Mouse (Mus musculus) gastrocnemius, adult 8-10 months (tissue): ENCODE results near the gene Gpc6. TPM values are rescaled to one million over a fixed set of nuclear protein-coding genes. Genes with fewer than 3 reads are reported as not detected.

ENCODE experiments used
- DNase-seq, 2 experiments: peaks; one replicate each; pipeline ENCODE4 v3.0.0; 2022; ENCODE audit warnings: low spot score in 2 of 2
- total RNA-seq, 4 experiments: library from RNA; stranded (reverse); gene quantifications; 2 replicates each; pipeline ENCODE4 v1.2.4; 2022

The Gpc6 gene
- total RNA-seq, 4 experiments from 2014 or later: 1.1 to 3.0 (median 1.2) TPM

DNA sequence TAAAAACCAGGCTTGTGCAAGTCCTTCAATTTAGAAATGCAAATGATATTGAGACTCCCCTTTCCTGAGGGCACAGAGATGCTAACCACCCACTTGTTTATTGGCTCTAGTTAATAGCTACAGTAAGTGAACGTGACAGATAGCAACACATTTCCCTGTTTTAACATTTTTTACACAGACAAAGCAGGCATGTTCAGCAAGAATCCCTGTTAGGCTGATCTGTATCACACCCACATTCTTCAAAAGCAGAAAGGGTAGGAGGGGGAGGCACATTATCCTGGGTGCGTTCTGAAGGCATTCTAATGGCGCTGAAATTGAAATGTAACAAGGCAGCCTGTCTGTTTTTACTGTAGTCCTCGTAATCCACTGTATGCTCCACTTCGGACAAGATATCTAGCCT is 674.6 kb downstream of the Gpc6 start:
- DNase-seq: no peak

GRCm38 (mm10) chr14:117603837-117604236 is 678.7 kb downstream of the Gpc6 start:
- no peak for DNase-seq

- no peak for DNase-seq
Observed at GRCm38 (mm10) chr14:117605750-117606149, 680.6 kb downstream of the Gpc6 start.

GRCm38 (mm10) chr14:117611113-117611512 is 686.0 kb downstream of the Gpc6 start:
- DNase-seq: no peak

DNA sequence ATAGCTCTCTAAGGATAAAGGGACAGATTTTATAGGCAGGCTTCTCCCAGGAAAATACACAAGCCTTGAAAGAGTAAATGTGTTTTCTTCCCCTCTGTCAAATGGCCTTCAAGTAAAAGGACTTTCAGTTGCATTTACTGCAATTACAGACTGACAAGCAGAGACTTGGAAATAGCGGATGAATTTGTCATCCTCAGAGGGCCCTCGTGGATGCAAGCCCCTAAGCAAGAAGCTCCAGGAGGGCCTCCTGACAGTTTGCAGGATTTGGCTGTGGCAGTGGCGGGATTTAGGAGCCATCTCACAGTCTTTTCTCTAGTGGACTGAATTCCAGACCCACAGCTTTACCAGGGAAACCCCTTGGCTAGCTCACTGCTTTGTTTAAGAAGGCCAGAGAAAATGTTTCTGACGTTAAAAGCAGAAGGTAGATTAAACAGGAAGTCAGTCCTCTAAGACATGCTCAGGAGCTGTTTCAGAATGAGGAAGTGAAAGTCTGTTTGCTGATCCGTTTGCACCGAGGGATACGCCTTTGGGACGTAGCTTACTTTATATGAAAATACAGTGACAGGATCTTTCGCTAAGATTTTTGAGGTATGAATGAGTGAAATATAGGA is 700.1 kb downstream of the Gpc6 start:
- DNase-seq: no peak

DNA sequence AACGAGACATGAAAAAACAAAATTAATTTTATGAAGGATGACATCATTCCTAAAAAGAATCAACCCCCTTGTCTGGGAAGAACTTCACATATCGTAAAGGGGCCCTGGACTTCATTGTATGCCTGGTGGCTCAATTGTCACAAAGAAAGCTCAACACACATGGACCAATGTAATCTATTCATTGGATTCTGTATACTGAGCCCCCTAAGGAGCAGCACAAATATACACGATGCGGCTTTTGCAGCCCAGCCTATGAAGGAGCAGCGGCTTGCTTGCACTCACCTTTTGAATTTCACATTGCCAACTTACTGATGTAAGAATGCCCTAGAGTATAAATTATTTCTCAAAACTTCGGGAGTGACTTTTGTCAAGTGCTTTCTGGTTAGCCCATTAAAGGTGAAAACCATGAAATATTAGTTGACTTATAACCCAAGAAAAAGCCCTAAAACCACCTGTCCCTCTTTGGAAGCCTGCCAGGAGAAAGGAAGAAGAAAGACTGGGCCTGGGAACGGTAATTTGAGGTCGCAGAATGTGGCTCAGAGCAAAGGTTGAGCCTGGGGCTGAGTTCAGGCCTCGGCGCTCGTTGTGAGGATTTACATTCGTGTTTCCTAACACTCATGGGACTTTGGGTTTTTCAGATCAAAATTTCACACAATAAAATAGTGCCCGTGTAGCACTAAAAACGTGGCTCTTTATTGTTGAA is 709.3 kb downstream of the Gpc6 start:
- no peak for DNase-seq

DNA sequence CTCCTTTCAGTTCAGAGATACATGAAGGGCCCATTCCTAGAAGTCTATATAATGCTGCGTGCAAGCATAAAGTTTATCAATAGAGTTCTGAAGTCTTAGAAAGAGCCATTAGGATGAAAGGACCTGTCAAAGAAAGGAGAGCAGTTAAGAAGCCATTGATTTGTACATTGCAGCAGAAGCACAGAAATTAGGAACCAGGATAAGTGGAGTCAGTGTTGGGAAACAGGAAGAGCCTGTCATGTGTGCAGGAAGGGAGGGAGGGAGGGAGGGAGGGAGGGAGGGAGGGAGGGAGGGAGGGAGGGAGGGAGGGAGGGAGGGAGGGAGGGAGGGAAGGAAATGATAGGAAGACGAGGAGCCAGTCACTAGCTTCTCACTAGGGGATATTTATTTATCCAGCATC is 716.7 kb downstream of the Gpc6 start:
- no peak for DNase-seq

GRCm38 (mm10) chr14:117643069-117643468 is 718.0 kb downstream of the Gpc6 start:
- no peak for DNase-seq

DNA sequence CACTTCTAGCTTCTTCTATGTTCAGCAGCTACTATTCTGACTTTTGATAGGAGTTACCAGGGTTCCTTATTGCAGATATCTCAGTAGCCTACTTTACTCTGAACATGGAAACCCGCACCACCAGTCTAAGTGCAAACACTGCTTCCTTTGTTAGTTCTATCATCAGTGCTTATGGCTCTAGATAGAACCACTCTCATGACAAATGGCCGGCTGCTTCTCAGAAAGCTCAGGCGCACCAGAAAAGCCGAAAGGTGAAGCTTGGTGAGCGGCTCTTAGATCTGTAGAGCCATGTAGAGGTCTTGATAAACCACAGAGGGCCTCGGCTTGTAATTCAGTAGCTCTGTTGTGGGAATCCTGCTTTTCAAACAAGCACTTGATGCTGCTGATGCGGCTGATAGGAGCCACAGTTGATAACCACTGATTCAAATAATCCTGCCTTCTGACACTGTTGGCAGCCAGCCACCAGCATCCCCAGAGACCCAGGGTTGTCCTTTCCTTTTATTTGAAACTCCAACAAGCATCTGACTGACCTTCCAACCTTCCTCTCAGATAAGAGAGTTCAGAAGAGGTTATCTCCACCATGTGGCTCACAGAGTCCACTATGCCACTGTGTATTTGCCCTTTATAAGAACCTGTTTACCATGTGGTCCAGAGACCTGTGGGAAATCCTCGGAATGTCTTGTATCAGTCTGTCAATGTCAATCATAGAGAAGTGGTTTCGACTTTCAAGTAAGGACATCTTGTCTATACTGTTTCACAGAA is 723.3 kb downstream of the Gpc6 start:
- DNase-seq: no peak

DNA sequence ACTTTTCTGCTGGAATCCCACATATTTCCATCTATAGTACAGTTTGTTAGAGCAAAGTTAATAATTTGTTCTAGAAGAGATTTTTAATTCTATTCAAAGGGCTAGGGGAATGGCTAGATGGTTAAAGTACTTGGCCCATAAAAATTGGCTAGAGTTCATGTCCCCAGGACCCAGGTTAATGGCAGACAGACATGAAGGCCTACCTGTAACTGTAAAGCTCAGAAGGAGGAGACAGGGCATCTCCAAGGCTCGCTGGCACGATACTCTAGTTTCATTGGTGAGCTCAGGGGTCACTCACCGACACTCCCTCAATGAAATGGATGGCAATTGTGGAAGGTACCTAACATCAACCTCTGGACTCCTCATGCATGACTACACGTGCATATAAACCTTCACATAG is 725.0 kb downstream of the Gpc6 start:
- no peak for DNase-seq

GRCm38 (mm10) chr14:117651271-117651670 is 726.2 kb downstream of the Gpc6 start:
- DNase-seq: no peak

- DNase-seq: no peak
Observed at GRCm38 (mm10) chr14:117651938-117652337, 726.8 kb downstream of the Gpc6 start.

DNA sequence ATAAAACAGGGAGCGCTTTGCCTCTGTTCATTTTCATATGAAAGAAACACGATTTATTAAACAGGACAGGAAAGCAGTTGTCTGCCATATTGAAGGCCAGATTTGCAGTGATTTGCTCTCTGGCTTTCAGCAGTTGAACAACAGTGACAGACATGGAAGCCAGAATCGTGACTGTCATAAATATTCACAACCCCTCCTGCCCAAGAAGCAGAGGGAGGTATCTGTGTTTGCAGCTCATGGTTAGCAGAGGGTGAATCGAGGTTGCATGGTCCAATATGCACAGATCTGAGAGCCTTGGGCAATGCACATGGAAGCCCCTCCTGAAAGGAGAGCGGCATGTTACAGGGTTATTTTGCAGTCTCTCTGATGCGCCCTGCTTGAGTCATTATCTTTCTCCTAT is 730.3 kb downstream of the Gpc6 start:
- no peak for DNase-seq

DNA sequence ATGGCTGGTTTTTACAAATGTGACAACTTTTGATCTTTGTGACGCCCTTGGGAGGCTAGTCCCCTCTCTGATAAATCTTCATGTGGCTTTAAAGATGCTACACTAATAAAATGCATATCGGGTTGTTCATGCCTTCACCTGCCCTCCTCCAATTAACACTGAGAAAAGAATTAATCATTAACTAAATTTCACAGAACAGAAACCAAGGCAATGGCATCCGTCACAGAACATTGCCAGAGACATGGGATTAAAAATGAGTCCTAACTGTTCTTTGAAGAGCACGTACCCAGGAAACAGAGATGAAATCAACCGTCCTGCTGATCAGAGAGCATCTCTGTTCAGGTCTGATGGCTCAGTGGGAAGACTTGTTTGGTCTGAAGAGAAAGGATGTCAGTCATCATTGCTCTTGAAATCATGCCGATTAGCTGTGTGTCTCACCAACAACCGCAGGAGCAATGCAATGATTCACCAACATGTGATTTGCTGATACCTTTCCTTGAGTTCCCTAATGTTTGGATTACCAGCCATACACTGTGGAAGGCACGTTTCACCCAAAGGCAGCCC is 734.2 kb downstream of the Gpc6 start:
- no peak for DNase-seq

GRCm38 (mm10) chr14:117662261-117662660 is 737.1 kb downstream of the Gpc6 start:
- DNase-seq: no peak

DNA sequence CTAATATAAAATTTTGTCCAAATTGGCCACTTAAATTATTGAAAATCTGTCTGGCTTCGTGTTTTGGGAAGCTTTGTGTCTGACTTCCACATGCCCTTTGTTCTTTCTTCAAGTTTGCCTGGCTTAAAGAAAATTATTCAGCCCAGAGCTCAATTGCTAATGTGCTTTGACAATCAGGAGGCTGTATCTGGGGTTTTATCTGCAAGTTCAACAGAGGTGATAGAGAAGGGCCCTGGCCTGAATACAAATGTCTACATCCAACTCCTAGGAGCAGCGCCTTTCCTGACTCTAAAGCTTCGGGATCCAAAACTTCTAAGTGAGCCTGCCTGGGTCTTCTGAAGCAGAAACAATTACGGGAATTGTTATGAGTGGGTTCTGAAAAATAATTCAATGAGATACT is 739.7 kb downstream of the Gpc6 start:
- DNase-seq: no peak

DNA sequence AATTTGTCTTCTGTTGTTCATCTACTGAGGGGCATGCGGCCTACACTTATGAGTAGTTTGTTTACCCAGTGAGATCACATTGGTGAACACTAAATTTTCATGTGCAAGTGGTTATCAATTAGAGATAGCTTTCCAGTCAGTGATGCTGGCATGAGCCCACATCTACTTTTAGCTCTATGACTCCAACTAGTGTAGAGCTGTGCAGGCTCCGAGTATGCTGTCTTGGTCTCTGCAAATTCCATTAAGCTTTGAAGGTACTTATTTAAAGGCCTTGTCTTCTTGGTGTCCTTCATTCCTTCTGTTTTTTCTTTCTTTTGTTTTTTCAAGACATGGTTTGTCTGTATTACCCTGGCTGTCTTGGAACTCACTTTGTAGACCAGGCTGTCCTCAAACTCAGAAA is 741.0 kb downstream of the Gpc6 start:
- no peak for DNase-seq

GRCm38 (mm10) chr14:117673541-117673940 is 748.4 kb downstream of the Gpc6 start:
- no peak for DNase-seq

DNA sequence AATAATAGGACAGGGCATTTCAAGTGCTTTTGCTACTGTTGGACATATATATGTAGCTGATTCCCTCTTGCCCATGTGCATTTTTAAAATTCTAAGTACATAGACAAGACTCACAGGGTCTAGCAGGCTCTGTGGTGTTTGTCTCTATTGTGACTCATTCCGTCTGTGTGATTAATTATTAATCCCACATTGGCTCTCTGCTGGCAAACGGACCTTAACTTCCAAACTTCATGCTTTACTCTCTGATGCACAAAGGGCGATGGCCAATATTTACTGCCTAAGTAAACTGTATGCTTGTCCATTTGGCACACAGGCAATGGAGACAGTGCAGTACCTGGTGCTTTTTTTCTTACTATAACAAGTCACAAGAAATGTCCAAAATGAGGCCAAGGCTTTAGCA is 749.4 kb downstream of the Gpc6 start:
- no peak for DNase-seq

- no peak for DNase-seq
Observed at GRCm38 (mm10) chr14:117679926-117680325, 754.8 kb downstream of the Gpc6 start.

GRCm38 (mm10) chr14:117681321-117681921 is 756.3 kb downstream of the Gpc6 start:
- DNase-seq: no peak

- DNase-seq: no peak
Observed at GRCm38 (mm10) chr14:117683149-117683548, 758.0 kb downstream of the Gpc6 start.
